Mouse (Mus musculus): Measurements from ENCODE around the gene Shcbp1.
"Not testable (repeated sequence)": the region's sequence is repeated elsewhere in the genome, so short reads cannot be mapped to it uniquely, and the experiment has no call there.

Shcbp1 gene

DNA sequence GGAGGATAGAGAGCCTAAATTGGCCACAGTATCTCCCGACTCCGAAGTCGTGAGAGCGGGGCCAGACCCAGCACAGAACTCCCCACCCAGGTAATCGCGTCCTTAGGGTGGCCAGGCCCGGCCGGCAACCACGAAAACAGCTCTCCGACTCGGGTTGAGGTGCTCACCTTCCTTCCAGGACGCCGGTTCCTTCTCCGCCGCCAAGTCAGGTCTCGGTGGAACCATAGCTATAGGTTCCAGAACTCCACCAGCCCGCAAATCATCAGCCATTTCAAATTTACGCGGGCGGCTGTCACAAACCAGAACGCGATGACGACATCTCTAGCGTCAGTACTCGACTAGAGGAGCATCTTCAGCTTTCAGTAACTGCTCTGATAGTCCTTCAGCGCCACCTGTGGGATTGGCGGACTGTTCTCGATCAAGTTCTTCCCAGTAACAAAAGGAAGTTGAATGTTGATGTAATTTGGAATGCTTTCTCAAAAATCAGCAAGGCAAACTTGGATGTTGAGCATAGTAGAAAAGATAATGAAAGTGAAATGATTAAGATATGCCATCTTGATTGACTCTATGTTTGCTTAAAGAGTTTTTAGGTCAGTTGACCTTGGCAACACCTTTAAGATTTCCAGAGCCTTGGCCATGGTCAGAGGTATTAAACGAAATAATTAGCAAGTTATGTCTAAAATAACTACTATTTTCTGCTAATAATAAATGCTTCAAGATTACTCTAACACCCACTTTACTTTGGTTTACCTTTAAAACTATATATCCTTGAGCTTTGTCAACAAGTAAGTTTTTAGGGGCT, at the start of gene Shcbp1:
Gene Shcbp1, minus strand, starts transcription at position 314 of the 802 bp plus-strand sequence.
- peak; percentile 66 for DNase-seq (ENCODE audit: extremely low spot score, low read depth, low spot score)

DNA sequence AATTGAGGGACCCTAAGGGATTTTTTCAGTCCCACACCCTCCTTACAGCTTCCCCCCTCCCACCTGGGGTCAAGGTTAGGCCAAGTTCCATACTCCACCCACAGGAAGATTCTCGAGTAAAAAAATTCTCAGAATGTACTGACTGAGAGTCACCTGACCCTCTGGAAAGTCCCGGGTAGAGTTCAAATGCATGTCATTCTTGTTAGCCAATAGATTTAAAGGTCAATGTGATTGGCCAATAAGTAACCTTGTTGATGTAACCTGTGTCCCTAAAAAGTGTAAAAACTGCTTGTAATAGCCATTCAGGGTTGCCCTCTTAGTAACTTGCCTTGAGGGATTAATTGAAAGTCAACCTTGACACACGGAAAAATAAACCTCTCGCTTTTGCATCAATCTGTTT, 29.5 kb upstream of the Shcbp1 start:
- no peak for DNase-seq (ENCODE audit: extremely low spot score, low read depth, low spot score)

- no peak for DNase-seq (ENCODE audit: extremely low spot score, low read depth, low spot score)
Measured at GRCm38 (mm10) chr8:4800524-4801122, 21.3 kb upstream of the Shcbp1 start.

DNA sequence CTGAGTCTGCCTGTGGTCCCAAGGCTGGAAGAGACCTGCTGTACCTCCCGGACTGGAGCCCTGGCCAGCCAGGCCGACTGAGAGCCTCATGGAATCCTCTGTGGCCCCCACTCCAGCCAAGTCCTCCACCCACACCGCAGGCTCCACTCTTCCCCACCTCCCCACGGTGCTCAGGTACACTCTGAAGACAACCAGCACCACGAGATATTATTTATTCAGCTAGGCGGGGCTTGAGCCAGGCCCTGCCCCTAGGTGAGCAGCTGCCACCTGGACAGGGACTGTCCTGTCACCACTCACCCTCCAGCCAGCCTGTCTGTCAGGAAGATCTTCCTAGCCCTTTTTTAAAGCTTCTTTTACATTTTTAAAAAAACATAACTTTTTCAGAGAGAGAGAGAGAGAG, 1.1 kb downstream of the Shcbp1 start:
- no peak for DNase-seq (ENCODE audit: extremely low spot score, low read depth, low spot score)

GRCm38 (mm10) chr8:4764751-4765150, 14.6 kb downstream of the Shcbp1 start:
- DNase-seq (ENCODE audit: extremely low spot score, low read depth, low spot score) = no peak

- no peak for DNase-seq (ENCODE audit: extremely low spot score, low read depth, low spot score)
Measured at GRCm38 (mm10) chr8:4753048-4753447, 26.3 kb downstream of the Shcbp1 start.

DNA sequence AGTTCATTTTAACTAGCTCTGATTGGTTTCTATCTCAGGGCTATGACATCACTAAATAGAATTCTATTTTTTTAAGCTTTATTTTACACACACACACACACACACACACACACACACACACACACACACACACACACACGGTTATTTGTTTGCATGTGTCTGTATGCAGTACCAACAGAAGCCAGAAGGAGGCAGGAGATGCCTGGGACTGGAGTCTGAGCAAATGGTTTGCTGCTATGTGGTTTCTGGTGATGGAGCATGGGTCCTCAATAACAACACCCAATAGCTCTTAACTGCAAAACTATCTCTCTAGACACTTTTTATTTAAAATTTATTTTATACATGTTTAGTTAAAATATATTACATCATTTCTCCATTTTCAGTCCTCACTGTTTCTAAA, 48.4 kb downstream of the Shcbp1 start:
- no peak for DNase-seq (ENCODE audit: extremely low spot score, low read depth, low spot score)

DNA sequence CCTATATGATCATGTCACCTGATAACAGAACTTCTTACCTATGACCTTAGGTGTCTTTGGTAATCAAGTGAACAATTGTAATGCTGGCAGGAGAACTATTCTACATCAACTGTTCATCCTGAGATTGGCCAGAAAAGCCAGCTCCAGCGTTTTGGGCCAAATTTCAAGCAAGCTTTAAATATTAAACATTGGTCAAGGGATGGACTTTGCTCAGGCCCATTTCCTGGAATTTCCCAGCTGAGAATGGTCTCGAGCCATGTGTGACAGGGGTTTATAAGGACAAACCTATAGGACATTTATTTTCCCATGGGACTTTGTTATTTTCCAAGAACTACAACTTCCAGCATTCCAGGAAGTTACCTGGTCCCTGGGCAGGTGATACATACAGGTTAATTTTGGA, 63.8 kb downstream of the Shcbp1 start:
- no peak for DNase-seq (ENCODE audit: extremely low spot score, low read depth, low spot score)

DNA sequence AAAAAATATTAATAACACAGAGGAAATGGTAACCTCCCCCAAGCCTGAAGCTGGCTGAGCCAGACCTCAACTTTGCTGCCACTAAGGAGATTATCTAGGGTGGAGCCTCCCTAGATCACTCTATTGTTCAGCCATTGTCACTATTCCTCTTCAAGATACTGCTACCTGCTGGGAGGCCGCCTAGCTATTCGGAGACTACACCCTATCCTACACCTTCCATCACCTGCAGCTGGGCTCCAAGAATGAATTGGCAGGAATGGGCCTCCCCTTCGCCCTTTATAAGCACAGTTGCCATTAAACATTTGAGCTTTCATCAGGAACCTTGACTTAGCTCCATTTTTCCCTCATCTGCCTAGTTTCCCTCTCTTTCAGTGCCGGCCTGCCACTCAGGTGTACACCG, 71.0 kb downstream of the Shcbp1 start:
- DNase-seq (ENCODE audit: extremely low spot score, low read depth, low spot score) = not testable (repeated sequence)

DNA sequence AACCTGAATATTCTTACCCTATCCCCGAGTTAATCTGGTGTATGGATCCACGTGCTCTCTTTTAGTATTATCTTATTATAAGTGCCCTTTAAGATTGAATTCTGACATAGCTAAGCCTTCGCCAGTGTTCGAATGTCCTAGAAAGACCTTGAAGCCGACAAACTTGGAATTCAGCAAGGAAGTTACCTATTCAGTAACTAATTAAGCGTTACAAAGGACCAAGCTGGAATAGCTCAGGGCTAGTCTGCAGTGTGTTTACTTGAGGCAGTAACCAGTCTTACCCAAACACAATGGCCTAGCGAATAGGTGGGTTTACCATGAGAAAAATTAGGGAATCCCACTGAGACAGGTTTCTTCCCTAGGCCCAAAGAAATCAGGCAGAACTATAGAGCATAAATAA, 71.5 kb downstream of the Shcbp1 start:
- not testable (repeated sequence) for DNase-seq (ENCODE audit: extremely low spot score, low read depth, low spot score)

GRCm38 (mm10) chr8:4691634-4692033, 87.7 kb downstream of the Shcbp1 start:
- DNase-seq (ENCODE audit: extremely low spot score, low read depth, low spot score) = no peak
